Mouse (Mus musculus): ENCODE data around the gene Nanos3.

Nanos3 gene

DNA sequence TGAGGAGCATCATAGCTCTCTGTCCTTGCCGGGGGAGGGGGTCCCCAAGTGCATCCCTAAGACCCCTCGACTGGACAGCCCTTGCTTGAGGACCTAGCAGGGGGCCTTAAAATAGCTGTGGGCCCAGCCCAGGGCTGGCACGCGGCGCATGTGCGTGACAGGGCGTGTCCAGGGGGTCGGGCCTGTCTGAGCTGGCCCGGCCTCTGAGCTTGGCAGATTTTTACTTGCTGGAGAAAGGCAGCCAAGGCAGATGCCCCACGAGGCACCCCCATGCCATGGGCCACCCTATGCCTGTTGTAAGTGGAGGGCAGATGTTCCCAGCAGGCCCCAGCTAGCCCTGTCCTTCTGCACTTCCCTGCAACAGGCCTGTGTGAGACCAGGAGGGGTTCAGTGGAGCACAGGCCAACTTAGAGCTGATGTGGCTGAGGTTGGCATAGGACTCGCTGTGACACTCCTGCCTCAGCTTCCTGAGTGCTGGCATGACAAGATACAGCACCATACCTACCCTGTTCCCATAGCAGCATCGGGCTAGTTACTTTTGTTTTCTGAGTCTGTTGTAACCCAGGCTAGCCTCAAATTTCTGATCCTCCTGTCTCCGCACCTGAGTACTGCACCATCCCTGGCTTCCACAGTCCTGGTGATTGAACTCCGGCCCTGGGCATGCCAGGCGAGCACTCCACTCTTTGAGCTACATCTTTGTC is 16.7 kb upstream of the Nanos3 start:
- no peak for DNase-seq (ENCODE audit: low read depth, low spot score)

DNA sequence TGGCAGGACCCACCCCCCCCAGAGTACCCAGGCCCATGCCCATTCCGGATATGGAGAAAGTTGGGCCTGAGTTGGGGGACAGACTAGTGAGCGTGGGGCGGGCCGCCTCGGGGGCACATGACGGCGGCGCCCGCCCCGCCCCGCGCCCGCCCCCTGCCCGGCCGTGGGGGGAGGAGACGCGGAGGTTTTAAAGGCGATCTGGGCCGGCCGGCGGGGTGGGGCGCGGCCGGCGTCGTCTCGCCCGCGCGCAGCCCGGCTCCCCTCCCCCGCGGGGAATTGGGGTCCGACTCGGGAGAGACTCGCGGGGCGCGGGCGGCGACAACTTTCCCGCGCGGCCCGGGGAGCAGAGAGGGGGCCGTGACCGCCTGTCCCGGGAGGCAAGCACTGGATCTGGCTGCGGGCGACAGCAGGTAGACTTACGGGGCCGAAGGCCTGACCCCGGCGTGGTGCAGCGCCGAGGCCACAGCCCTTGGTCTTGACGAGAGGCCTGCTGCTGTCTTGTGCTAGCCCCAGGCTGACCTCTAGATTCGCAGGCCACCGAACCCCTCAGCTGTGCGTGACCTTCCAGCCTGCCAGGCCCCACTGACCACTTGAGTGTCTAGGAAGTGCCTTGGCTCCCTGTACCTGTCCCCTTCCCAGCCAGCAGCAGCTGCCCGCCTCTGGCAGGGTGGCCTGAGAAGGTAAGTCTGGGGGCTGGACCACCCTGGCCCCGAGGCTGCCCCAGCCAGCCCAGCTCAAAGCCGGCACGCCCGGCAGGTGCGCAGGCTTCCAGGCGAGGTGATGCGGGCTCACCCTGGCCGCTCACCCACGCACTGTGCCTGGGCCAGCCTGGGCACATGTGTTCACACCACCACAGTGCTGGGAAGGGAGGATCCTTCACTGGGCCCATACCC is 15.9 kb upstream of the Nanos3 start:
- peak; percentile 56 for DNase-seq (ENCODE audit: low read depth, low spot score)

DNA sequence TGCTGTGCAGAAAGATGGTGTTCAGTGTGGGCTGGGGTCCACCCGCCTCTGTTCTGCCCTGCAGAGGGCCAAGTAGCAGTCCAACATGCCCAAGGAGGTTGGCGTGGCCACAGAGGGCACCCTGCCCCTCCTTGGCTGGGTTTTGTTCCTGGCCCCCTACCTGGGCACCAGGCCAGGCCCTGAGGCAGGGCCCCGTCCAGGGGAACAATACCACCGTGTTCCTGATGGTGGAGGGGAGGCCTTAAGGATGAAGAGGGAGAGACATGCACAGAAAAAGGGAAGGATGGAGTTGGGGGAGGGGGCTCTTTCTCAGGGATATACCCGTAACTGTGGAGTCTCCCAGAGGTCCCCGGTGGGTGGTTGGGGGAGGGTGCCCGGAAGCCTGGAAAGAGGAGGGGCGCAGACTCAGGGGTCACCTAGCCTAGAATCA is 15.1 kb upstream of the Nanos3 start:
- DNase-seq (ENCODE audit: low read depth, low spot score): no peak

GRCm38 (mm10) chr8:84199348-84200125 is 14.5 kb upstream of the Nanos3 start:
- no peak for DNase-seq (ENCODE audit: low read depth, low spot score)

DNA sequence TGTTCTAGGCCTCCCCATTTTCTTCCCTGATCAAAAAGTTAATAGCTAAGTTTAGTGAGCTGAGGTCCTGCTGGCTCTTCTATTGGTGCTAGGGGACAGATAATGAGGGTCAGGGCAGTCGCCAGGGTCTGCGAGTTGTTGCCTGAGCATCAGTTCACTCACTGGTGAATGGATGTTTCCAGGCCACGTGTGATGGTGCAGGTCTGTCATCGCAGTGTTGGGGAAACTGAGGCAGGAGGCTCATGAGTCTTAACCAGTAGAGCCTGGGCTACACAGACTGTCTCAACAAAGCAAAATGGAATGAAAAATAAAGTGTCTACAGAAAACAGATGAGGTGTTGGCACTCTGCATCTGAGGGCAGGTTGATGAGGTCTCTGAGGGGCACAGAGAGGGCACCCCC is 13.9 kb upstream of the Nanos3 start:
- DNase-seq (ENCODE audit: low read depth, low spot score): no peak

DNA sequence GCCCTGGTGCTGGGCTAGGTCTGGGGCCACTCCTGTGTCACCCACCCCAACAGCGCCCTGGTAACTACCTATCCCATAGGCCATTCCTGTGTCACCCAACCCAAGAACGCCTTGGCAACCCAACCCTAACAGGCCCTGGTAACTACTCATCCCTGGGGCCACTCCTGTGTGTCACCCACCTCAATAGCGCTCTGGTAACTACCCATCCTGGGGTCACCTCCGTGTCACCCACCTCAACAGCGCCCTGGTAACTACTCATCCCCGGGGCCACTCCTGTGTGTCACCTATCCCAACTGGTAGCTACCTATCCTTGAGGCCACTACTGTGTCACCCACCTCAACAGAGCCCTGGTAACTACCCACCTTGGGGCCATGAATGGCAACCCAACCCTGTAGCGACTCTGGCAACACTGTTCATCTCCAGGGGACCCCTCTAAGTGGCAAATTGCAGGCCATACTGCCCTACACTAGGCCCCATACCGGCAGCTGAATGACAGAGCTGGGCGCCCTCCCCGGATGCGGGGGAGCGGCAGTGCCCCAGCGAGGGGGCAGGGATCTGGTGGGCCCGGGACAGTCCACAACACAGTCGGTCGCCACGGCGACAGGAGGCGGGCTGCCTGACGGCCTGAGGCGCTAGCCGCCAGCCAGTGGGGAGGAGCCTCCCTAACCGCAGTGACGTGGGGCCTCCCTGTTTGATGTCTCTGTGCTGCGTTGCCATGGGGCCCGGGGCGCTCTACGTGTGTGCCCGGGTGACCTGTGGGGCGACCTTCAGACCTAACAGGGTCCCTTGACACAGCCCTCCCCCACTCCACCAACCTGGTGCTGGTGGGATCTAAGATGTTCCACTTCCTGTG is 13.1 kb upstream of the Nanos3 start:
- peak; percentile 92 for DNase-seq (ENCODE audit: low read depth, low spot score)

DNA sequence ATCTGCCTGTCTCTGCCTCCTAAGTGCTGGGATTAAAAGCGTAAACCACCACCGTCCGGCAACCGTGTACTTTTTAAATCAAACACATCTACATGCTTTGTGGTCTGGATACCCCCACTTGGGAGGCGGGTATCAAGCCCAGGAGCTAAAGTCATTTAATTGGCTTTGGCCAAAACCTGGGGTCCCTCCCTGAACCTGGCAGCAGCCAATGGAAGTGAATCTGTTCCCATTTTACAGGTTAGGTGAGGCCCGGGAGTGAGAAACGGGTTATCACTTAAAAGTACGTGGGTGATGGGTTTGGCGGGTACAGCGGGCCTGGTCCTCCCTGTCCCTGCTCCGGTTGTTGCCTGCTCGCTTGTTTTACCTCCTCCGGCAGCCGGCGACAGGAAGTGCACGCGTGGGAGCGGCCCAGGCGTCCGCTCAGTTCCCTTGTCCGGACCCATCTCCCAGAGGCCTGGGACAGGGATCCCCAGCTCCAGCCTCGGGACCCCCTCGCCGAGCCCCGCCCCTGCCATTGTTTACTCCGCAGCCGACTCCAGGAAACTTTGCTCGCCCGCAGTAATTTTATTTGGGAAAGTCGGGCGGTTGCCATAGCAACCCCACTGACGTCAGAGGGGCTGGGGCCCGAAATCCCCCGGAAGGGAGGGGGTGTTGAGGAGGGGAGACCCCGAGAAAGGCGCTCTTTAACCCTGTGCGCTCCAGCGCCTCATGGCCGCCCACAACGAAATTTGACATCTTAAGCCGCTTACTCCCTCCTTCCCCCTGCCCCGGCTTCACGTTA is 12.3 kb upstream of the Nanos3 start:
- peak; percentile 75 for DNase-seq (ENCODE audit: low read depth, low spot score)

GRCm38 (mm10) chr8:84194224-84194743 is 9.3 kb upstream of the Nanos3 start:
- peak; percentile 88 for DNase-seq (ENCODE audit: low read depth, low spot score)

DNA sequence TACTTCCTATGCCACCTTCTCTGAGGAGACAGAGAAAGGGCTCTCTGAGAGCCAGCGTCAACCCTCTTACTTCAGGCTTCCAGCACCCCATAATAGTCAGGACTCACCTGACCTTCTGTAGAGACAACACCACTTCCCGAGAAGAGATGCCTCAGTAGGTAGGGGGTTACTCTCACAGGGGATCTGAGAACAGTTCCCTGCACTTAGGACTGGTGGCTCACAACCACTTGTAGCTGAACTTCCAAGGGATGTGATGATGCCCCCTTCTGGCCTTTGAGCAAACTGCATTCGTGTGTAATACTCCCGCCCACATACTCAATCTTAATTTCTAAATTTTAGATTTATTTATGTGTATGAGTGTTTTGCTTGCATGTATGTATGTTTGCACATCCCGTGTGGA is 8.5 kb upstream of the Nanos3 start:
- DNase-seq (ENCODE audit: low read depth, low spot score): peak; percentile 65

DNA sequence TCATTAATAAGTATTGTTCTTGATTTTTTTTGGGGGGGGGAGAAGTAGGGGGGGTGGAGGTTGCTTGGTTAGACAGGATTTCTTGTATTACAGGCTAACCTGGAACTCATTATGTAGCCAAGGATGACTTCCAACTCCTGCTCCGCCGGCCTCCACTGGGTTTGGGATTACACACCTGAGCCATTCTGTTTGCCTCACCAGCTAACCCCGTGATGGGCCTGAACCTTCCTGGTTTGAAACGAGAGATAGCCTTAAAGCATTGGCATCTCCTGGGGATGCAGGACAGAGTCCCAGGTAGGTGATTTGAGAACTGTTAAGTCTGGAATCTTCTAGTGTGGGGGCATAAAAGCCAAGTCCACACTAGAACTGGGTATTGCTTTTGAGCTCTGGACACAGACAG is 8.1 kb upstream of the Nanos3 start:
- no peak for DNase-seq (ENCODE audit: low read depth, low spot score)

- DNase-seq (ENCODE audit: low read depth, low spot score): peak; percentile 82
Observed at GRCm38 (mm10) chr8:84192555-84192954, 7.5 kb upstream of the Nanos3 start.

DNA sequence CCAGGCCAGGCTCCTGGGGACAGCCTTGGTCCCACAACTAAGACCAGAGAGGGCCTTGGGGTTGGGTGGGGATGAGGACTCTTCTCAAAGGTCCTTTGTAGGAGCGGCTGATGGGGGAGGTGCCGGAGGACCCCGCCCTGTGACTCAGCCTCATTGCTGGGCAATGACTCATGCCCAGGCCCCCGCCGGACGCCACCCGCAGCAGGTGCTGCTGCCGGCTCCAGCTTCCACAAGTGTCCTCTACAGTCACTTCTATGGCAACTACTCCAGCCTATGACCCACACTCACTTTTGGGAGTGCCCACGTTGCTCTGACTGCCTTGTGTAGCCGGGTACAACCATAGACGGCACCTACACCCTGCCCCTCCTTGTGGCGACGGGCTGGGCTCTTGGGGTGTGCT is 7.0 kb upstream of the Nanos3 start:
- DNase-seq (ENCODE audit: low read depth, low spot score): peak; percentile 87

DNA sequence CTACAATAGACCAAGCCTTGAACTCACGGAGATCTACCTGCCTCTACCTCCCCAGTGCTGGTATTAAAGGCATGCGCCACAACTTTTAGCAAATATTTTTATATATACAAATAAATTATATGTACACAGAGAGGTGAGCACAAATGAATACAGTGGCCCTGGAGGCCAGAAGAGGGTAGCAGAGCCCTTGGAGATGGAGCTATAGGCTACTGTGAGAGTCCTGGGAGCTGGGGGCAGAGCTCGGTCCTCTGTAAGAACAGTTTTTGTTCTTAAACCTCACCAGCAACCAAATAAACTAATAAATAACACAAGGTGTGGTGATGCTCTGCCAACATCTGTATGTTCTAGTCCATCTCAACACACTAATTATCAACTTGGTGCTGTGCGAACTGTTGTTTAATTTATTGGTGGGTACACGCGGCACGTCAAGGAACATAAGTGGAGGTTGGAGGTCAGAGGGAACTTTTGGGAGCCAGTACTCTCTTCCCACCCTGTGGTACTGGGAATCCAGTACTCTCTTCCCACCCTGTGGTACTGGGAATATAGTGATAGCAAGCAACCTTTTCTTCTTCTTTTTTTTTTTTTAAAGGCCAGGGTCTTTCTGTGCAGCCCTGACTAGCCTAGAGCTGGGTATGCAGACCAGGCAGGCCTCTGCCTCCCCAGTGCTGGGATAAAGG is 5.3 kb upstream of the Nanos3 start:
- peak; percentile 74 for DNase-seq (ENCODE audit: low read depth, low spot score)

DNA sequence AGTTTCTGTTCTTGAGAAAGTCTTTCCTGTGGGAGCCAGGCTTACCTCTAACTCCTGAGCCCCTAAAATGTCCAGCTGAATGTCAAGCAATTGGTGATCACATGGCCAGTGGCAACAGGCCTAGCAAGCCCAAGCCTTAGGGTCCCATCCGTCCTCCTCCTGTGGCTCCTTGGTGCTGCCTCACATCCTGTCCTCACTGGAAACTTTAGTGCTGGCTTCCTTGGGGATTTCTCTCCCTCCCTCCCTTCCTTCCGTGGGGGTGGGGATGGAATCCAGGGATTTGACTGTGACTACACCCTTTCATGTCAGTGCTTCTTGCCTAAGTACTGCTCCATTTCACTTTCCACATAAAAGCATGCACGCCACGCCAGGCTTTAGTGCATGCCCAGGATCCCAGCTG is 4.6 kb upstream of the Nanos3 start:
- peak; percentile 83 for DNase-seq (ENCODE audit: low read depth, low spot score)

GRCm38 (mm10) chr8:84188671-84189070 is 3.7 kb upstream of the Nanos3 start:
- no peak for DNase-seq (ENCODE audit: low read depth, low spot score)

DNA sequence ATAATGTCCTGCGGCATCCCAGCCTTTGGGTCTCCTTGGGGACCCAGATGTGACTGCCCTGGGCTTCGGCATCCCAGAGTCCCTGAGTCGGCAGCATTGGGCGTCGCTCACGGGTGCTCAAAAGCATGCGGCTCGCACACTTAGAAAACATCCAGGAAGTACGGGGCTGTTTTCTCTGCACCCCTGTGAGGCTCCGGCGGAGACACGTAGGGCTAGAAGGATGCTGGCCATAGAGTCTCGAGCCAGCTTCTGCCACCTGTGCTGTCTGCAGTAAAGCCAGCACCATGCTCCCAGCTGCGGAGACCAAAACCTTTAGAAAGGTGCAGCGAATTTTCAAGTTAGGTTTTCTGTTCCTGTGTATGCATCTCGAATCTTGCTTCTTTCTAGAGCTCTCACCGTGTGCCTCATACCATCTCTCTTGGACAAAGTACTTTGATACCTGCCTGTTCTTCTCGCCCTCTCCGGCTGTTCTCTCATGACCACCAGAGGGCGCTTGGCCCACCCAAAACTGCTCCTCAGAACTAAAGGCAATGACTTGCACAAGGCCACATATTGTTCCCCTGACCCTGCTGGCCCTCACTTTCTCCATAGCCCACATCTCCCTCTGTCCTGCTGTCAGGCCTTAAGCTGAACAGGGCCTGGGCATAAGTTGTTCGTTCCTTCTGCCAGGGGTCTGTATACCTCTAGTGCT is 2.2 kb upstream of the Nanos3 start:
- peak; percentile 86 for DNase-seq (ENCODE audit: low read depth, low spot score)

- DNase-seq (ENCODE audit: low read depth, low spot score): peak; percentile 96
Observed at GRCm38 (mm10) chr8:84186547-84186946, 1.5 kb upstream of the Nanos3 start.

DNA sequence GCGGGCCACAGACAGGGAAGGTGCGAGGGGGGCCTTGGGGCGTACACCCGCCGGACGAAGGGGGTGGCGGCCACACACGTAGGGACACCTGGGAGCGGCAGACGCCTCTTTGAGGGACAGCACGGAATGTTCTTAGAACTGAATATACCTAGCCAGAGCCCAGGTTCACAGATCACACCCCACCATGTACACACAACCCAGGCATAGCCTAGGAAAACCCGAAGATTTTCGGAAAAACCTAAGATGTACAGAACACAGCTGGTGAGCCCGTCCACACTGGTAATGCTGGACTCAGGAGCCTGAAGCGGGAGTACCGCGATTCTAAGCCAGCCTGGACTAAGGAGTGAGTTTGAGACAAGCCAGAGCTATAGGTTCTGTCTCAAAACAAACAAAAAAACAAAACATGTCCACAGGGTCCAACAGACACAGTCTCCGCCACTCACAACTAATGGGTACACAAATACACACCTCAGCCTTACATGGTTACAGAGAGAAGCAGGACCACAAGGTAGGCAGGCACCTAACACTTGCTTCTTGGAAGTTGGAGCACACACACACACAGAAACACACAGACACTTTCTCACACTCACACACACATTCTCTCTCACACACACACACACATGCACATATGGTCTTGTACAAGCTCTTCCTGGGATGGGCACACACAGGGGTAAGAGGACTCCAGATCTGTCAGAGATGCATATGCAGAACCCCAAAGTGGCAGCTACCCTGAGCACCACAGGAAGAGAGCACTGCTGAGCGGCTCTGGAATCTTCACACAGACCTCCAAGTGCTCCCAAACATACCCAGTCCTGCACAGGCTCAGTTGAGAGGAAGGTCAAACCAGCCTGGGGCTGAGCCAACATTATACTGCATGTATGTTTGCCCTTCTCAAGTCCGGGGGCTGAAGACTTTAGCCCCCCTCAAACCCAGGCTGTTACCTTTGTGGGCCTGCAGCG is 653 bp downstream of the Nanos3 start:
- no peak for DNase-seq (ENCODE audit: low read depth, low spot score)

Data from ZHBTc4 (cell line).